Mouse (Mus musculus): Measurements from ENCODE around the gene Oas1a.

DNA sequence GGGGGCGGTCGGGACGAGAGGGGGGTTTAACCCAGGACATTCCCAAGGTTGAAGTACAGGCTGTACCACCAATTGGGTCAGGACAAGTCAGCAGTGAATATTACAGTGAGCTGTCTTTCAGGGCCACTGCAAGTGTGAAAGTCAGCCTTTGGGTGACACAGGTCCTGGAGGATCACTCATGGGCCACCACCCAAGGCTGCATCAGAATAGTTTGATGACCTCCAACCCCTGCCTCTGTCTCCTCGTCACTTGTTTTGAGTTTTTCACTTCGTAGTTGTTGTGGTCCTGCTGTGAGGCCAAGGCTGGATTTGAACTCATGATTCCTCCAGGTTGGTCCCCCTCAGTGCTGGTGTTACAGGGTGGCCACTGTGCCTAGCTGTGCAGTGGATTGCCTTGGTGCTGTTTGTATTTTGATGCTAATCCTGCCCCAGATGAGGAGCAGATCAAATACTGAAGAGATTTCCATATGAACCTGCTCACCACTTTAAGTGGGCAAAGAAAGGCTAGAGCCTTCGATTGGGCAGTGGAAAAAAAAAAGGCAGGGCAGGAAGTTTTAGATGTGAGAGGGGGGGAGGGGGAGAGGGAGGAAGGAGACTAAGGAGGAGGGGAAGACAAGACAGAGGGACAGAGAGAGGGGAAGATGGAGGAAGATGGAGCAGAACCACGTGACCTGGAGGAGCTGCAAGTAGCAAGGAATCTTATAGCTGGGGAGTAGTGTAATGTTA is 1.0 kb upstream of the Oas1a start:
- TF ChIP-seq CTCF (IDR thresholded peaks at IDR 0.05; ENCODE audit: low read depth): no peak
- TF ChIP-seq EP300 (IDR thresholded peaks at IDR 0.05; ENCODE audit: low read depth): no peak

Measured in liver, postnatal 0 days (tissue).